Mouse (Mus musculus) granulocyte monocyte progenitor cell, adult 5-6 weeks (primary cell): ENCODE measurements around the gene Ccdc47. TPM values are rescaled to one million over a fixed set of nuclear protein-coding genes. Genes with fewer than 3 reads are reported as not detected.
A peak's percentile ranks its signal among the peaks of the same experiment; 100 is the strongest.
"Not testable (repeated sequence)": the region's sequence is repeated elsewhere in the genome, so short reads cannot be mapped to it uniquely, and the experiment has no call there.

Experiments used
- ATAC-seq: replicated peaks from 2 replicates; pipeline ENCODE4 v1.8.0; 2016; ENCODE audit warnings: mild to moderate bottlenecking, moderate TSS enrichment, inconsistent platforms; ENCODE audit not compliant: poor library complexity, severe bottlenecking
- total RNA-seq, 2 experiments: library from RNA; stranded (forward) in 1 of 2; stranded (reverse) in 1 of 2; fragments of 200-712, 200-1000 nt in 1 of 2; fragments of >200 nt in 1 of 2; fragmentation: Nextera tagmentation in 1 of 2; gene quantifications; 2 replicates each; pipeline ENCODE4 v1.2.3; 2014 to 2017

Ccdc47 gene
- 30.2 and 56.2 TPM in 2 replicates for total RNA-seq (2014; fragmentation: Nextera tagmentation)
- total RNA-seq (2017), result 175 and 181 TPM in 2 replicates

- peak; percentile 83 for ATAC-seq
These were observed at the start of gene Ccdc47 for GRCm38 (mm10) chr11:106215927-106216729. Ccdc47 (minus strand) TSS chr11:106216344.

GRCm38 (mm10) chr11:106265570-106265969 is 49.4 kb upstream of the Ccdc47 start:
- ATAC-seq, result no peak

- no peak for ATAC-seq
These were observed 48.8 kb upstream of the Ccdc47 start for GRCm38 (mm10) chr11:106264988-106265387.

GRCm38 (mm10) chr11:106263963-106264362 is 47.8 kb upstream of the Ccdc47 start:
- no peak for ATAC-seq

GRCm38 (mm10) chr11:106260826-106261450 is 44.8 kb upstream of the Ccdc47 start:
- no peak for ATAC-seq

- ATAC-seq, result no peak
These were observed 40.6 kb upstream of the Ccdc47 start for GRCm38 (mm10) chr11:106256775-106257174.

- ATAC-seq, result peak; percentile 85
These were observed 39.7 kb upstream of the Ccdc47 start, which contains the start of the genes Ftsj3 and Psmc5 for GRCm38 (mm10) chr11:106255685-106256451. Ftsj3 (minus strand) TSS chr11:106256079. Psmc5 (plus strand) TSS chr11:106256154.

- ATAC-seq, result peak; percentile 40; the same call in 1 of the 2 replicates
These were observed 39.0 kb upstream of the Ccdc47 start for GRCm38 (mm10) chr11:106255174-106255573.

- ATAC-seq, result no peak
These were observed 38.6 kb upstream of the Ccdc47 start for GRCm38 (mm10) chr11:106254767-106255166.

- ATAC-seq, result no peak
These were observed 33.2 kb upstream of the Ccdc47 start for GRCm38 (mm10) chr11:106249326-106249725.

- ATAC-seq, result 0 out of 2 replicates have a peak, but pooled peaks have one; percentile 40
These were observed 30.7 kb upstream of the Ccdc47 start for GRCm38 (mm10) chr11:106246834-106247233.

- ATAC-seq, result not testable (repeated sequence)
These were observed 17.8 kb upstream of the Ccdc47 start for GRCm38 (mm10) chr11:106233978-106234377.

GRCm38 (mm10) chr11:106220603-106221002 is 4.5 kb upstream of the Ccdc47 start:
- no peak for ATAC-seq

- ATAC-seq, result peak; percentile 78
These were observed 766 bp upstream of the Ccdc47 start, which contains the start of gene Ddx42 for GRCm38 (mm10) chr11:106216730-106217490. Ddx42 (plus strand) TSS chr11:106216926.

- peak; percentile 30 for ATAC-seq
These were observed 689 bp downstream of the Ccdc47 start for GRCm38 (mm10) chr11:106215450-106215859.

- ATAC-seq, result no peak
These were observed 1.3 kb downstream of the Ccdc47 start for GRCm38 (mm10) chr11:106214856-106215255.

- no peak for ATAC-seq
These were observed 3.4 kb downstream of the Ccdc47 start for GRCm38 (mm10) chr11:106212771-106213170.

- no peak for ATAC-seq
These were observed 14.1 kb downstream of the Ccdc47 start, which contains the start of gene Strada for GRCm38 (mm10) chr11:106202123-106202465. Strada (minus strand) TSS chr11:106202168.

- ATAC-seq, result no peak
These were observed 14.6 kb downstream of the Ccdc47 start for GRCm38 (mm10) chr11:106201337-106202122.
